Mouse (Mus musculus) heart, adult 8-10 months (tissue): Measurements from ENCODE around the gene B3gnt8. TPM values are rescaled to one million over a fixed set of nuclear protein-coding genes. Genes with fewer than 3 reads are reported as not detected.
"Not testable (repeated sequence)": the region's sequence is repeated elsewhere in the genome, so short reads cannot be mapped to it uniquely, and the experiment has no call there.

Source experiments
- DNase-seq: peaks from one replicate; pipeline ENCODE4 v3.0.0; 2022; ENCODE audit warnings: low spot score
- total RNA-seq, 4 experiments: library from RNA; stranded (reverse); gene quantifications; 2 replicates each; pipeline ENCODE4 v1.2.4; 2022

B3gnt8 gene
- total RNA-seq, result 1 to 10 TPM; 1.9 to 2.5 (median 2.4) TPM

DNA sequence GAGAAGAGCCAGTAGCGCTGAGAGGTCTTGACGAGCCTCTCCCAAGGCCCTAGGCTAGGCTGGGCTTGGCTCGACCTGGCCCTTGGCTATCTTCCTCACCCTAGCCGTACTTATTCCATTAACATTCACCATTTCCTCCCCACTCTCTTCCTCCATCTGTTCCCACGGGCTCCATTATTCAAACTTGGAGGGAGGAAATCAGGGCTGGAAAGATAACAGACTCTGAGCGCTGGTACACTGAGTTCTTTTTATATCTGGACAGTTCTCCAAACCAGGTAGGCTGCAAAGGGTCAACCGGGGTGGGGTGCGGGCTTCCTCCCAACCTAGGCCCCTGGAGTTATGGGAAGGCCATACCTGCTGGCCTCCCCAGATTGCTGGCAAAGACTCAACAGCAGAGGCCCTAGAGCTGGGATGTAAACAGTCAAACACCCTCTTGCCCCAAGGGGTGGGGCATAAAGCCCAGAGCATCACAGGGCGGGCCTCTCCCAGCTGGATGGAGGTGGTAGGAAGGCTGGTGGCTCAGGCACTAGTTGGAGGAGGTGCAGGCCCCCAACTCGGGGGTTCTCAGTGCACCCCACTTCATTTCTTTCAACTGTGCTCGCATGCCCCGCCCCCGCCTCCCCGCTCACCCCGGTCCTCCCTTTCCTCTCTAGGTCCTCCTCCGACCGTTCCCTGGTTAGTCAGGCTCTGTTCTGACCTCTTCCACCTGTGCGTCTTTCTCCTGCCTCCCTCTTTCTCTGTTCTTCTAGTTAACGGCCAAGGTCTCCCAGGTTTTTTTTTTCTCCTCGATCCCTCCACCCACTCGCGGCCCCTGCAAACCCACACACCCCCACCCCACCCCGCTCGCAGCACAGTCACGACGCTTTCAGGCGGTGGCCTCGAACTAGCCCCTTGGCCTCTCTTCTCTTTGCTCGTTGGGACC lies at the start of gene B3gnt8:
B3gnt8 (plus strand) TSS at position 146 of the 922 bp plus-strand sequence.
- peak; percentile 84 for DNase-seq

DNA sequence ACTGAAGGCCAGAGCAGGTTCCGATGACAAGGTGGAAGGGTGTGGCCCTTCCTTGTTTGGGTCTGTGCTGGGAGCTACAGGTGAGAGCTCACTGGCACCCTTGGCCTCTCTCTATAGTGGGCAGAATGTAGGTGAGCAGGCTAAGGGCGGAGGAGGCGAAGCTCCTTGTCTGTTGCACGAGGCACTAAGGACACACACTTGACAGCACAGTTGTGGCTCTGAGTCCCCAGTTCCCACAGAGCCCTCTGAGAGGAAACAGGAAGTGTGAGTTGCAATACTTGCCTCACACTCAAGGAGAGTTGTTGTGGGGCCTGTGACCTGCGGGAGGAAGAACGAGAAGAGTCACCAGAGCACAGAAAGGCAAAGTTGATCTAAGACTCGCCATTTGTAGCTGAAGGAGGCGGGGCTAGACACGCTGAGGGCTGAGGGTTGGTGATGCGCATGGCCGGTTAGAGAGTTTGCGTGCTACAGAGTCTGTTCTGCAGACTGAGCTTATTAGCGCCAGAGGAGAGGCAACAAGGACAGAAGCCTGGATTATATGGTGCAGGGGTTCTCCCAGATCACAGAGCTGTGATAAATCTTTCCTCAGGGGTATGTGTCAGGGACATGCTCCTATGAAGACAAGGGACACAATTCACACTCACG lies 49.5 kb upstream of the B3gnt8 start:
- not testable (repeated sequence) for DNase-seq

DNA sequence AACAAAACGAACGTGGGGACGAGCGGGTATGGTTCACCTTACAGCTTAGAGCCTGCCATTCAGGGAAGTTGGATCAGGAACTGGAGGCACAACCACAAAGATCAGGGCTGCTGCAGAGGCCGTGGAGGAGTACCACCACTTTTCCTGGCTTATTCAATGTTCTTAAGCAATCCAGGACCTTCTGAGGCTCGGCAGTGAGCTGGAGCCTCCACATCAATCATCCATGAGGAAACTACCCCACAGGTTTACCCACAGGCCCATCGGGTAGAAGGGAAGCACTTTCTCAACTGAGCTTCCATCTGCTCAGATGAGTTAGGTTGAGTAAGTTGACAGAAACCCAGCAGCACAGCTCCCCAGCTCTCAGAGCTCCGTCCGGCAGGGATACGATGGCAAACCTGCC lies 47.0 kb upstream of the B3gnt8 start:
- DNase-seq, result no peak

DNA sequence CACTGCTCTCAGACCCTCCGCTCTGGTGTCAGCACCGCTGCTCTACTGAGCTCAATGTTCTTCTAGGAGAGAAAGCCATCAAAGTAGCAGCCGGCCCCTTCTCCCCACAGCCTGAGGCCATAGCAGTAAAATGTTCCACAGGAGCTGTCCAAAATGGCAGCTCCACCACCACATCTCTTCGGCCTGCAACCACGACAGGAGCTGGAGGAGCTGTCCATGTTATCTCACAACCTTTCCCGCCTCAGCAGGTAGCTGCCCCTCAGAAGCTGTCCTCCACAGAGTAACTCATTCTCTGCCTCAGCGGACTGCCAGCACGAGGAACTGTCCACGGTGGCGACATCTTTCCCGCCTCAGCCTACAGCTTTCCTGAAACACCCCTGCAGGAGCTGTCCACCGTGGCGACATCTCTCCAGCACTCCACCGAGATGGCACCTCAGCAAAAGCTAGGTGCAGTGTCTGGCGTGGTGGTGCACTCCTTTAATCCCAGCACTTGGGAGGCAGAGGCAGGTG lies 44.1 kb upstream of the B3gnt8 start:
- no peak for DNase-seq

DNA sequence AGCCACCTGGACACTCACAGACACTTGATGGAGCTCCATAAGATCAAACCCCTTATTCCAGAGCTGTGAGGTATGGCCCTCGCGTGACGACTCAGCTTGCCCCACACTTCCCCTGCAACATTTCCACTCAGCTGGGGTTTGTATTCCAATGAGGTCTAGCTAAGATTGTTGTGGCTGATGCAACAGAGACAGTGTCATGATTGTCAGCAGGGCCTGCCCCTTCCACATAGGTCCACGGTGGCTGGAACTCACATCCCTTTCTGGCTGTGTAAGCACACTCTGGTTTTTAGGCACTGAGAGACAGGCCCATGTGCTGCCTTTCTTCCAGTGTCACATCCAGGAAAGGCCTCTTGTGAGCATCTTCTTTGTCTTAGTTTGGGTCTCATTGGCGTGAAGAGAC lies 41.8 kb upstream of the B3gnt8 start:
- no peak for DNase-seq

DNA sequence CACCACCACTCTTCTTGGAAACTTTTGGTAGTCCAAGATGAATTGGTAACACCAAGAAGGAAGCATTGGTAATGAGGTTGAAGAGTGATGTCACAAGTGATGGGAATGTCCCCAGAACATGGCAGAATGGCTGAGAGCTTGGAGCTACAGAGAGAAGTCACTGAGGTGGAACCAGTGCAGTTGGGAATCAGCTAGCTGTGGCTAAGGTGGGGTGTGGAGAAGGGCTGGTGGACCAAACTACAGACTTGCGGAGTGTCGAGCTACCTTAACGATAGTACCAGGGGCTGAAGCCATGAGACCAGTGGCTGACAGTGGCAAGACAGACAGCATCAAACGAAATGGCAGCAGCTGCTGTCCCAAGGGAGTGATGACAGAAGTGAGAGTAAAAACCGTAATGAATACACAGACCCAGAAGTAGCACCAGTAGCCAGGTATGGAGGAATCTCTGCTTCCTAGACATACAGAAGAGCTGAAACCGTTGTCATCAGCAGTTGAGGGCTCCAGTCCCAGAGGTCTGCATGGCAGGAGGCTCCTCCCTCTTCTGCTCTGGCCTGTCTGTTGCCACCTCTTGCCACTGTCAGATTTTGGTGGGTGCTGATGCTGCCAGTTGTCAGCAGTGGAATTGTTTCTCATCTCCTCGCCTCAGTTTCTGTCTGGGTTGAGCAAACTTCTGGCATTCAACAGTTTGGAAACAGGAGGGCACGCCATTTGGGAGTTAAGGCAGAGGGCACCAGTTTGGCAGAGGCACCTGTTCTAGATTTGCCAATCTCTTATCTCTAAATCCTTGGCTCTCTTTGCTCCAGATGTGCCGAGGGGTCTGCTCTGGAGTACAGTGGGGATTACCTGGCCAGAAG lies 40.9 kb upstream of the B3gnt8 start:
- no peak for DNase-seq

DNA sequence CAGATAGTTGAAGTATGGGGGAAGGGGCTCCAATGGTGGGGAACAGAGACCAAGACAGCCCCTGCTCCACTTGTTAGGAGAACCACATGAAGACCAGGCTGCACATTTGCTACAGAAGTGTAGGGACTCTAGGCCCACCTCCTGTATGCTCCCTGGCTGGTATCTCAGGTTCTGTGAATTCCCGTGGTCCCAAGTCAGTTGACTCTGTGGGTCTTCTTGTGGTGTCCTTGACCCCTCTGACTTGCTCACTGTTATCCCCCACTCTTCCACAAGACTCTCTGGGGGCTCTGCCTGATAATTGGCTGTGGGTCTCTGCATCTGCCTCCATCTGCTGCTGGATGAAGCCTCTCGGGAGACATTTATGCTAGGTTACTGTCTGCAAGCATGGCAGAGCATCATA lies 35.2 kb upstream of the B3gnt8 start:
- DNase-seq, result no peak

DNA sequence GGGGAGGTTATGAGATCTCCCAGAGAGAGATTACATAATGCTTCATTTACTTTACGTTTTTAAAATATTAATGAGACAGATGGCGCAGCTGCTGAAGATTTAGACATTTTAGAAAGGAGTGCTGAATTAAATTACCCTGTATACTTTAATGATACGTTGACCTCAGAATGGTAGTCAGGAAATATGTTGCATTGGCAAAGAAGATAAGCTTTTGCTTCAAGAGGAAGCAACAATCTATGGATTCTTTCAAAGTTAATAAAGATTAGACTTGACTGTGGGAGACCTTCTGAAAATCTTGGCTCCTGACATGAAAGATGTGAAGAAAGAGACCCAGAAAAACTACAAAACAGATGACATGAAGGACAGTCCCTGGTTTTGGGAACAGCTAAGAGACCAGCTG lies 32.6 kb upstream of the B3gnt8 start:
- DNase-seq, result no peak

DNA sequence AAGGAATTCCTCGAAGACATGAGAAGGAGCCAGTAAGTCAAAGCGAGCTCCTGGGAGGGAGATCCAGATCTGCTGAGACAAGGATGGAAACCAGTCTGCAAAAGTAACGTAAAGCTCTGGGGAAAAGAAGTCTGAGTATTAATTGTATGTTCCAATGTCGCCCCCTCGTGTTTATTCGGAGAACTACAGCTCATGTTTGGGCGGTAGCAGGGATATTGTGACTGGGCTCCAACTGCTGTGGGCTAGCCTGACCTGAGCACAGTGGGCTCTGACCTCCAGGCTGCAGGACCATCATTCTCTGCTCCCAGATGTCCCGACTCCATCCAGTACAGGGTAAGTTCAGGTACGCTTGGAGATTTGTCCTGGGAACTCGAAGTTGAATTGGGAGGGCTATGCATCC lies 26.8 kb upstream of the B3gnt8 start:
- DNase-seq, result peak; percentile 79

DNA sequence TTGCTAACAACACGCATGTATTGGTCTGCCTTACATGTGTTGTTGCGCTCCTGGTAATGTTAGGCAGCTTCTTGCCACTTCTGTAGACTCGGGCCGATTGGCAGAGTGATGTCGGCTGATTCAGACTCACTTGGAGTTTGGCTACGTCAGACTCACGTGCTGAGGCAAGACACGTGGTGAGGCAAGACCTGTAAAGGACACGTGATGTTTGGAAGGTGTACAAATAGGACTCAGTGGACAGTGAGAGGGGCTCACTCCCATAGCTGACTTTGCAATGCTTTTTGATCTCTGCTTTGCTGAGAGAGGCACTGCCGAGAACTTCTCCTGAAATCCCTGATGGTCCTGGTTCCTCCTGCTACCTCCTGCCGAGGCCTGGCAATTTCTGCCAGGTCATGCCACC lies 25.8 kb upstream of the B3gnt8 start:
- no peak for DNase-seq

DNA sequence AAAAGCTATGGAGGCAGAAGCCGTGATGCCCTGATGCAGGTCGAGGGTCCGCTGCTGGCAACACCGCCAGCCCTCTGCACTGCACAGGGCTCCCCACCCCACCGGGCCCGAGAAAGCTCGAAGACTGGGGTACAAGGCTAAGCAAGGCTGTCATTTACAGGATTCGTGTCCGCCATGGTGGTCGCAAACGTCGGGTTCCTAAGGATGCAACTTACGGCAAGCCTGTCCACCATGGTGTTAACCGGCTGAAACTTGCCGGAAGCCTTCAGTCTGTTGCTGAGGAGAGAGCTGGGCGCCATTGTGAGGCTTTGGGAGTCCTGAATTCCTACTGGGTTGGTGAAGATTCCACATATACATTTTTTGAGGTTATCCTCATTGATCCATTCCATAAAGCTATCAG lies 25.1 kb upstream of the B3gnt8 start:
- DNase-seq, result no peak

DNA sequence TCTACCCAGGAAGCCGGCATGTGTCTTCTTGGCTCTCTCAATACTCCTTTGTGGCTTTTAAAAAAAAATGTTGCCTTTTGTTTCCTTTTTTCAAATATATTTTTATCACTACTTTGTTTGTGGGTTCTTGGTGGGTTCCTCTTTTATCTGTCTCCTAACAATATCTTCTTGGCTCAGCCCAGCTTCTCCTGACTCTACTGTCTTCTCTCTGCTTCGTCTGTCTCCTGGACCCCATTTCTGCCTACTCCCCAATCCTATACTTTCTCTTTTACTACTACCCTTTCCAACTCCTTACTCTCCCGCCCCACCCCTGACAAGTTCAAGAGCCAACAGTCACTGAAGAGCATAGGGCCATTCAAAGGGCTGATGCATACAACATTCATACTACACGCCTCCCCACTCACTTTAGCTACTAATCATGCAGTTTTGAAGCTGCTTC lies 19.8 kb upstream of the B3gnt8 start:
- no peak for DNase-seq

DNA sequence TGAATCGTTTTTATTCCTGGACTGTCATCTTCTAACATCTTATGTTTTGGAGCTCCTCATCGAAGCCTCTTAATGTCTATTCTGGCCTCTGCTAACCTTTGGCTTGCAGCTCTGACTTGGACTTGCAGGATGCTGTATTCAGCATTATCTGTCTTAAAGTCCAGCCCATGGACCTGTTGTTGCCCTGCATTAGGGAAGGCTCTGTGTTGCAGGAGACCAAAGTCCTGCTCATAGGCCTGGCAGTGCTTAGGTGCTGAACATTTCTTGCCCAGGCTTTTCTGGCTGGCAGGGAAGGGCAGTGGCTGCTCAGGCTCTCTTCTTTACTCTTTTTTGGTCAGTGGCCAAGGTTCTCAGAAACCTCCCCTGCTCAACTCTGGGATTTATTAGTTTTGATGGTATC lies 19.3 kb upstream of the B3gnt8 start:
- no peak for DNase-seq

DNA sequence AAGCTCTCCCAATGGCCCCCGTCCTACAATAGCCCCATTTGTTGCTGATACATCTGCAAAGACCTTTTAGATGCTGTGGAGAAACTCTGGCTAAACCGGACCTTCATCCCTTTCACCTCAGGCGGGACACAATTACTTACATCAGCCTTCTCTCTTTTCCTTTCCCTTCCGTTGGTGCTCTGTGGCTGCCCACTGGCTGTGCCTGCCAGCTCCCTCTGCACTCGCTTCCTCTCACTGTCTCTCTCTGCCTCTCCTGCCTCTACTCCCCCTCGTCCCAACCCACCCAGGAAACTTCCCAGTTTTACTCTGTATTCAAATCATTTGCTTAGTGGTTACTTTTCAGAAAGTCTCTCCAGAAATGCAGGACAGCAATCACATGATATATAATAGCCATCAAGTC lies 16.4 kb upstream of the B3gnt8 start:
- no peak for DNase-seq

DNA sequence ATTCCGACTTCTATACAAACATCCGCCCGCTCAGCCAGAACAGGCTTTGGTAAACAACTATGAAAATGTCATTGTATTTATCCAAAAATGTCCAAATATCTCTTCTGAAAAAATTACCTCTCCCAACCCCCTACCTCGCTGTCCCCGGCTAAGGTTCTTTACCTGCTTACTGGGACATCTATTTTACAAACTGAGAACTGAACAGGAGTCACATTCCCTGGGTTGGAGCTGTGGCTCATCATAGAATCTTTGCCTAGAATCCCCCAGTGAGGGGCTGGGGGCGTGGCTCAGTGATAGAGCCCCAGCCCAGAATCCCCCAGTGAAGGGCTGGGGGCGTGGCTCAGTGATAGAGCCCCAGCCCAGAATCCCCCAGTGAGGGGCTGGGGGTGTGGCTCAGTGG lies 15.0 kb upstream of the B3gnt8 start:
- no peak for DNase-seq

DNA sequence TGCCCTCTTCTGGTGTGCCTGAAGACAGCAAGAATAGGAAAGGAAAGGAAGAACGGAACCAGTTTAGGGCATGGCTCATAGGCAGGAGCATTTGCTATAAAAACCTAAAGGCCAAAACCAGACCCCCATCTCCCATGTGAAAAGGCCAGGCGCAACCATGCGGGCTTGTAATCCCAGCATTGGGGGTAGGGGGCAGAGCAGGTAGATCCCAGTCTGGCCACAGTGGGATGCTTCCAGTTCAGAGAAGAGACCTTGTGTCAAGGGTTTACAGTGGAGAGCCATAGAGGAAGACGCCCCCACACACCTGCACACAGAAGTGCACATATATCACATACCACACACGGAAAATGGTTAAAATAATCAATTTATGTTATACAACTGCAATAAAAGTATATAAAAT lies 12.4 kb upstream of the B3gnt8 start:
- DNase-seq, result no peak

DNA sequence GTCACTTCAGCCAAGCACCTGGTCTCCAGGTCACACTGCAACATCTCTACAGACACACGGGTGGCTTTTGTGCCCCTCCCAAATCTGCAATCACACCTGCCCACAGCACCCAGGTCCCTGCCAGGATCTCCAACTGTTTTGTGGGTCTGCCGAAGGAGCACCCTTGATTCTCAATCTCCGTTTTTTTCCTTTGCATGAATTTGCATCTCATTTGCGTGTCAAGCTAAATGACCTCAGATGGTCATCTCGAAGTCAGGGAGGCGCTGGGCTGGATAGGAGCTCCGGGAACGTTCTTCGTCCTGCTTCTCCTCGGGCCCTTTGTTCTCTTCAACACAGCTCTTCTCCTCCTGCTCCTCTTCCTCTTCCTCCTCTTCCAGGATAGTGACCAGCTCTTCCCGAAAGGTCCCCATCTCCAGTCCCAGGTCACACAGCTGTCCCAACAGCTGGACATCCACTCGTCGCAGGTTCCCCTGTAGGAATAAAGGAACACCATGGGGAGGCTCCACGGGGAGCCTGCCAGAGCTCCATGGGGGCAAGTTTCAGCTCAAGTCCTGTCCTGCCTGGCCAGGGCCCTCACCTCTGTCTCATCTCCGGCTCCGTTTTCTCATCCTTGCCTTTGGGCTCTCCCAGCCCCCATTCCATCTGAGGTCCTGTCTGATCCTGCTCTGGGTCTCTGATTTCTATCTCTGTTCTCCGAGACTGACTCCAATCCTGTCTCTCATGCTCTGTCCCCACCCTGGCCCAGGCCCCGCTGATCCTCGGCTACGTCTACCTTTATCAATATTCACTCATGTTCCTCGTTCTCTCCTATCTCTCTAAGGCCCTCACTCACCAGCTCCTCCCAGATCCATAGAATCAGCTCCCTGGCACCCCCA lies 11.4 kb upstream of the B3gnt8 start:
- no peak for DNase-seq

DNA sequence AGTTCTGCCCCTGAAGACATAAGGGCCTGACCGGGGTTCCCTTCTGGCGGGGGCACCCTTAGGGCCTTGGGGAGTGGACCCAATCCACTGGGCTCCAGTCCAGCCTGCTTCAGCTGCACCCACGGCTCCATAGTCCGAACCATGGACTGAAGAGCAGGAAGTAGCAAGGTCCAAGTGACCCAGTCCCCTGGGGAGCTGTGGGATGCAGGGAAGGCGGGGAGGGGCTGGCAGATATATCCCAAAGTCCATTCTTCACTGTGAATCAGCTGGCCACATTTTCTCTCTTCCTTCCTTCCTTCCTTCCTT lies 10.8 kb upstream of the B3gnt8 start, which contains the start of gene Erich4:
Erich4 (minus strand) TSS at position 187 of the 306 bp plus-strand sequence.
- DNase-seq, result no peak

DNA sequence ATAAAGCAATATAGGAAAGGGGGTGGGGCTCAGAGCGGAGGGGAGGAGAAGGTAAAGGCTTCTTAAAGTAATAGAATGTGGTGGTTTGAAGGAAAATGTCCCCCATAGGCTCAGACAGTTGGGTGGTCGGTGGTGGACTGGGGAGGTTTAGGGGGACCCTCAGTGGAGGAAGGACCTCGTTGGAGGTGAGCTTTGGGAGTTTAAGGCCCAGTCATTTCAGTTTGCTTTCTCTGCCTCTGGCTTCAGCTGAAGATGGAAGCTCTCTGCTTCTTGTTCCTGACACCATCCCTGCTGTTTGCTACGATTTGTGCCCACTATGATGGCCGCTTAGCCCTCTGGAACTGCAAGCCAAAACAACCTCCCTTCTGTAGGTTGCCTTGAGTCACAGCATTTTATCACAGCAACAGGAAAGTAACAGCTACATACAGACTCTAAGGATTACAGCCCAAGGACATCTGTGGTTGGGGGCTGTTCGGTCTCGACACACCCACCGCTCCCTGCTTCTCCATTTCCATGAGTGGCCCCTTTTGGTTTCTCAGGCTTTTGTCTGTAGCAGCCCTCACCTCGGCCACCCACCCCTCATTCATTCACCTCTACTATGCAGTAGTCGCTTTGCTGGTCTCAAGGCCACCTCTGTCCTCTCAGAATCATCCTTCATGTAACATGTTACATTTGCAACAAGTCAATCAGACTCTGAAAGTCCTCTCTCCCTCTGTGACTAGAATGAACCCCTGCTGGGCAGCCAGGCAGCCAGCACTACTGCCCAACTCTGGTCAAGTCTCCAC lies 8.9 kb upstream of the B3gnt8 start:
- DNase-seq, result no peak
